Mouse (Mus musculus): ENCODE data around the gene BC049715.

DNA sequence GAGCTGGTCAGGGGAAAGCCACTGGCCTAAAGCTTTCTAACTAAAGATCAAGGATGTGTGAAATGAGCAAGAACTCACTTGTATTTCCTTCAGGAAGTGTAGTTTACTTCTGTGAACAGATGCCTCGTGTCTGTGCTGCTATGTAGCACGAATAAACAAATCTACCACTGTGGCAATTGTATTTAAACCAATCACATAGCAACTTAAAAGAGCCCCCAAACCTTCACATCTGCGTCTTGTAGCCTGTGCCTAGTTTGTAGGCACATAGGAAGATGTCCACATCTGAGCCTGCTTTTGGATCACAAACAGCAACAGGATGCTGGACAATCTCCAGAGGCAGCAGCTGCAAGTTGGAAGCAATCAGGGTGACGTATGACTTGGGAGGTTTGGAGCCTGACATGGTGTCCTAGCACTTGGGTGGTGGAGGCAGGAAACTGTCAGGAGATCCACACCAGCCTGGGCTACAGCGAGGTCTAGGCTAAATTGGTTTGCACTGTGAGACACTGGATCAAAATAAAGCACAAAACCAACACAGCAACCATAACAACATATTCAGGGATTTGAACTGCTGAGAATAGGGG is 37.9 kb upstream of the BC049715 start:
- no peak for TF ChIP-seq CTCF (IDR thresholded peaks at IDR 0.05; ENCODE audit: extremely low read depth, insufficient read depth, low read length)
- no peak for TF ChIP-seq POLR2A (IDR thresholded peaks at IDR 0.05; ENCODE audit: extremely low read depth, insufficient read depth, low read length)

All from cortical plate, adult 2 months (tissue).